Mouse (Mus musculus) embryonic stem cell, embryonic (primary cell): Measurements from ENCODE around the gene Fam187b.

ENCODE experiments used
- CTCF ChIA-PET, 4 experiments: fragments of 300-600 bp in 2 of 4; fragments of 350-600 bp in 2 of 4; sonication (Branson Sonifier 250); formaldehyde crosslinking; loops; one replicate each; lab custom pipeline; 2022; ENCODE audit warnings: inconsistent platforms in 2 of 4; lab: Charles Lee
- POLR2A ChIA-PET, 4 experiments: fragments of 300-600 bp in 2 of 4; fragments of 350-600 bp in 2 of 4; sonication (Branson Sonifier 250); formaldehyde crosslinking; loops; one replicate each; lab custom pipeline; 2022; ENCODE audit warnings: antibody characterized with exemption in 4 of 4, inconsistent platforms in 1 of 4; lab: Charles Lee

The Fam187b gene

DNA sequence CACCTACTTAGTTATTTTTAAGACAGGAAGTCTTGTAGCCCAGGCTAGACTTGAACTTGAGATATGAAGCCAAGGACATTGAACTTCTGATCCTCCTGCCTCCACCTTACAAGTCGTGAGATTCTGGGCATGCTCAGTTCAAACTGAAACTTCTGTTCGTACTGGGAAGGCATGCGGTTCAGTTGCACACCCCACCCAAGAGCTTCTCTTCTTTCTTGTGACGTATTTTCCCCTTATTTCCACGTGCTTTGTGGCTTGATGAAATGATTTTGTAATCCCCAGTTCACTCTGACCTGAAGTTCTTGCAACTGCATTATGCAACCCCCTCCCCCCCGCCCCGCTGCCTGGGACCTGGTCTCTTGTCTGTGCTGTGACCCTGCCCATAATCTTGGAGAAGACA, 58.1 kb downstream of the Fam187b start:
- POLR2A ChIA-PET = no interaction called here
- CTCF ChIA-PET = interaction anchor here in 1 of 4 experiments (1.0 to 1.2 kb wide), 2 partner anchors 66 to 145 kb away, joined by 3 to 5 read pairs; no protein-coding TSS in a partner anchor

DNA sequence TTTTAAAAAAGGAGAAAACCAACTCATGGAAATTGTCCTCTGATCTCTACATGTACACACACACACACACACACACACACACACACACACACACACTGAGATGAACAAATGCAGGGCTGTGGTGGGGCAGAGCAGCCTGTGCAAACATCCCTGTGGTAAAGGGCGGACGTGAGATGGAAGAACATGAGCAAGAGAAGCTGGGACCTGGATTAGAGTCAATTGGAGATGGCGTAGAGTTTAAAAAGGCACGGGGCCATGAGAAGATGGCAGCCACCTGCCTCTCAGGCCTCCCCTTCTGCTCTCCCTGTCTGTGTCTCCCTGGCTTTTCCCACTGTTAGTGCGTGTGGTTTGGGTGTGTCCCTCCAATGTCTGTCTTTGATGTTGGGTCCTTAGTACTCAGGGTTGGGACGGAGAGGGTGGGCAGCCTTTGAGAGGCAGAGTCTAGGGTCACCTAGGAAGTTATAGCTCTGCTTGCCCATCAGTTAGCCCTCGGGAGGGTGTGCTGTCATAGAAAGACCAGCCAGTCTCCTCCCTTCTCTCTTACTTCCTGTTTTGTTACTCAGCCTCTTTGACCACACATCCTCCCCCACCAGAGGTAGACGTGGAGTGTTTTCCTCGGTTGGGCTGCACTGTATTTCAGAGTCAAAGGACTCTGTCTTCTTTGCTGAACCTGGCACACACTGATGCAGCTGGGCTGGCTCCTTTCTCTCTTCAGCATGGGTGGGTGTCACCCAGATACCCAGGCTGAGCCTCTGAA, 60.0 kb downstream of the Fam187b start:
- POLR2A ChIA-PET = interaction anchor here in 2 of 4 experiments (0.7 to 1.0 kb wide), 2 partner anchors 9 to 246 kb away, joined by 3 read pairs; partner anchors contain the start of genes Fxyd5 (in 1 of the 2) and Krtdap (in 1 of the 2)
- CTCF ChIA-PET = interaction anchor here (0.5 to 1.8 kb wide), 6 partner anchors 12 to 558 kb away, joined by 3 to 5 read pairs (median 4); no protein-coding TSS in a partner anchor

DNA sequence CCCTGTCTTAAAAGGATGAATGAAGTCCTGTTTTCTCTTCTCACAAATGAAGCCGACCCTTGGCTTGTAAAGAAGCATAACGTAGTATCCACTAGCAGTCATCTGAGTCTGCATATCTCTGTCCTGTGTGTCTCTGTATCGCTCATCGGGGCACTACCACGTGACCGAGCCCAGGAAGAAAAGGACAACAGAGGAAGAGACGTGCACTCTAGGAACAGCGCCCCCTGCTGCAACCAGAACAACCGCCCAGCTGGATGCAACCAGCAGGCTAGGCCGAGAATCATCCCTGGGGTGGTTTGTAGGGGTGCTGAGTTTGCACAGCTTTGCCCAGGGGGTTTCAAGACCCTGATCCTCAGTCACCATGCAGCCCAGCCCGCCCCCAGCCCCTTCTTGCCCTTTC, 61.2 kb downstream of the Fam187b start:
- POLR2A ChIA-PET = interaction anchor here in 1 of 4 experiments (0.6 kb wide), 1 partner anchor 78 kb away, joined by 3 read pairs; no protein-coding TSS in a partner anchor
- CTCF ChIA-PET = interaction anchor here (0.6 to 1.8 kb wide), 6 partner anchors 13 to 519 kb away, joined by 3 to 5 read pairs (median 3); no protein-coding TSS in a partner anchor

DNA sequence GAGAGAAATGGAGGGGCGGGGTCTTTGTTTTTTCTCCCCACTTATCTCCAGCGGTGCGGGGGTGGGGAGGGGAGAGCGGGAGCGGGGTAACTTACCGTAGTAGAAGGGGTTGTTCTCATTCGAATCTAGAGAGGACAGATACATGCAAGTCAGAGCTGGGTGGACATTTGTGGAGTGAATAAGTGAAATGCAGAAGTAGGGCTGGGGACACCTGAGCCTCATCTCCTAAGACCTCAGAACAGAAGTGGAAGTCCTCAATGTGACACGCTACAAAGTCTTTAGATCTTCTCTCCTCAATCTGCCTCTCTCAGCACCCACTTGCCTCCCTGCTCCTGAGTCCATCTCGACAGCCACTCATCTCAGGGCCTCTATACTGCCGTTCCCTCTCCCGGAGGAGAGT, 61.7 kb downstream of the Fam187b start:
- CTCF ChIA-PET = interaction anchor here in 3 of 4 experiments (0.6 to 1.8 kb wide), 5 partner anchors 13 to 520 kb away, joined by 3 to 5 read pairs (median 3); no protein-coding TSS in a partner anchor
- POLR2A ChIA-PET = no interaction called here

DNA sequence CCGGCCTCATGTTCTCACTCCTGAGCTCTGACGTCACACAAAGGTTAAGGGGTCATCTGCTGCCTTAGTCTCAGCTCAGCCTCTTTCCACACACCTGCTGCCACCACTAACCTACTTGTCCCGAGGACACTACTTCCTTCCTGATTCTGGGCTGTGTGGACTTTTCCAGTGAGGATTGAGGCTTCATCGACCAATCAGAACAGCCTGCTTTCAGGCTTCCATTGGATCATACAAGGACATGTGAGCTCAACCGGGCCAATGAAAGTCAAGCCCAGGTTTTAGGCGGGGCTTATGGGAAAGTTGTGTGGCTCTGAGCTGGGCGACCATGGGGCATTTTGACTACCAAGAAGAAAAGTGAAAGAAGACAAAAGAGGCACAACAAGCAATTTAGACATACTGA, 63.3 kb downstream of the Fam187b start:
- ChIA-PET POLR2A (interaction anchor here in 2 of 4 experiments (0.6 to 1.8 kb wide), 14 partner anchors 10 to 757 kb away, joined by 3 to 5 read pairs (median 4); partner anchors contain the start of genes Ffar1 (in 1 of the 2), Thap8 (in 1 of the 2), Usf2 (in 1 of the 2) and Wdr62 (in 1 of the 2)), CTCF (interaction anchor here in 2 of 4 experiments (0.6 to 1.4 kb wide), 9 partner anchors 8 to 231 kb away, joined by 3 to 8 read pairs (median 5); partner anchors contain the start of genes Gramd1a (in 1 of the 2) and Lgi4 (in 1 of the 2))

DNA sequence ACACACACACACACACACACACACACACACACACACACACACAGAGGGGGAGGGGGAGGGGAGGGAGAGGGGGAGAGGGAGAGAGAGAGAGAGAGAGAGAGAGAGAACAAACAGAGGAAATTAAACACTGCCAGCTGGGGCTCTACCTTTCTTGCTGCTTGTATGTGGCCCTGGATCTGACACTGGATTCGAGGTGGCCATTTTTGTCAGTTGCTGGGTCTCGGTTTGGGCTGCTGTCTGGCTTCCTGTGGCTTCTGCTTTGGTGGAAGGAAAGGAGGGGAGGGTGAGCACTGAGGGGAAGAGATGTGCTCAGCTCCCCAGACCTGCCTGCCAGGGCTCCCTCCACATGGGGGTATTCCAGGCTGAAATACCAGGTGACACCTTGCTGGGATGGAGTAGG, 64.1 kb downstream of the Fam187b start:
- POLR2A ChIA-PET = interaction anchor here in 3 of 4 experiments (0.6 to 1.8 kb wide), 9 partner anchors 9 to 306 kb away, joined by 3 to 5 read pairs (median 4); partner anchors contain the start of gene Ffar1 (in 1 of the 3)
- CTCF ChIA-PET = interaction anchor here in 2 of 4 experiments (0.6 to 1.4 kb wide), 5 partner anchors 9 to 232 kb away, joined by 4 to 8 read pairs (median 5); partner anchors contain the start of gene Lgi4 (in 1 of the 2)

DNA sequence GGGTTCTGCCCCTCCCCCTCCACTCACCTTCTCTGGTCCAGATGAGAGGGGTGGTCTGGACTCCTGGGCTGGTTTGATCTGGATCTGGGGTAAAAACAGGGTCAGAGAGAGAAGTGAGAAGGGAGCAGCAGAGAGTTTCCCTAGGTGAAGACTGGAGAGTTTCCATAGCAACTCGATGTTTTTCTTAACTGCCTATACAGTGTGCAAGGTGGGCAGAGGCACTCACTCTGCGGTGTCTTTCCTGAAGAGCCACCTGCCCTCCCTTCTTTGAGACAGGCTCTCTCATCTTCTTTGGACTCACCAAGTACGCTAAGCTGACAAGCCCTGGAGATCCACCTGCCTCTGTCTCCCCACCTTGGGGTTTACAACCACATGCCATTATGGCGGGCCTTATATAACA, 65.4 kb downstream of the Fam187b start:
- POLR2A ChIA-PET = interaction anchor here in 1 of 4 experiments (1.0 kb wide), 1 partner anchor 253 kb away, joined by 3 read pairs; no protein-coding TSS in a partner anchor
- CTCF ChIA-PET = interaction anchor here in 1 of 4 experiments (0.8 kb wide), 1 partner anchor 135 kb away, joined by 3 read pairs; no protein-coding TSS in a partner anchor
